Mouse (Mus musculus) forebrain, embryonic 15.5 days (tissue): ENCODE data around the gene Coa3. TPM values are rescaled to one million over a fixed set of nuclear protein-coding genes. Genes with fewer than 3 reads are reported as not detected.

ENCODE experiments used
- ATAC-seq: fragments of 200-750 bp; cut with Nextera tagmentation; replicated peaks from 2 replicates; pipeline ENCODE4 v1.8.0; 2017; ENCODE audit warnings: mild to moderate bottlenecking, moderate TSS enrichment, moderate library complexity
- H3K27ac ChIP-seq: fragments of 300-500 bp; sonication (generic); replicated peaks from 2 replicates; pipeline ENCODE4 v1.5.1; 2015; ENCODE audit warnings: mild to moderate bottlenecking, inconsistent platforms
- H3K27me3 ChIP-seq: fragments of 300-500 bp; sonication (generic); 2 replicates; pipeline ENCODE4 v1.6.1; 2015; ENCODE audit warnings: inconsistent platforms
- H3K36me3 ChIP-seq: fragments of 300-500 bp; sonication (generic); 2 replicates; pipeline ENCODE4 v1.6.1; 2015; ENCODE audit warnings: mild to moderate bottlenecking, inconsistent platforms
- H3K4me1 ChIP-seq: fragments of 300-500 bp; sonication (generic); 2 replicates; pipeline ENCODE4 v1.6.1; 2015; ENCODE audit warnings: inconsistent platforms
- H3K4me2 ChIP-seq: fragments of 300-500 bp; sonication (generic); replicated peaks from 2 replicates; pipeline ENCODE4 v1.6.1; 2015; ENCODE audit warnings: mild to moderate bottlenecking, inconsistent platforms
- H3K4me3 ChIP-seq: fragments of 300-500 bp; sonication (generic); 2 replicates; pipeline ENCODE4 v1.5.1; 2015; ENCODE audit warnings: mild to moderate bottlenecking, inconsistent platforms
- H3K9ac ChIP-seq: fragments of 300-500 bp; sonication (generic); replicated peaks from 2 replicates; pipeline ENCODE4 v1.6.1; 2015; ENCODE audit warnings: mild to moderate bottlenecking, inconsistent platforms
- H3K9me3 ChIP-seq: fragments of 300-500 bp; sonication (generic); 2 replicates; pipeline ENCODE4 v1.6.1; 2016; ENCODE audit warnings: inconsistent platforms
- WGBS: fragments of 180-500 bp; shearing (Covaris S2); methylation state at CpG from one replicate; pipeline ENCODE4 v1.1.7; 2015; ENCODE audit warnings: mixed read lengths; 5-methylcytosine and 5-hydroxymethylcytosine counted together
- polyA plus RNA-seq: library from polyadenylated mRNA; unstranded; fragments of >200 nt; fragmentation: Nextera tagmentation; extraction: Ambion mirVana; gene quantifications from 2 replicates; pipeline ENCODE4 v1.2.1, GENCODE M21; 2015

The Coa3 gene
- polyA plus RNA-seq, 1 experiment from 2014 or later, result 208 TPM

DNA sequence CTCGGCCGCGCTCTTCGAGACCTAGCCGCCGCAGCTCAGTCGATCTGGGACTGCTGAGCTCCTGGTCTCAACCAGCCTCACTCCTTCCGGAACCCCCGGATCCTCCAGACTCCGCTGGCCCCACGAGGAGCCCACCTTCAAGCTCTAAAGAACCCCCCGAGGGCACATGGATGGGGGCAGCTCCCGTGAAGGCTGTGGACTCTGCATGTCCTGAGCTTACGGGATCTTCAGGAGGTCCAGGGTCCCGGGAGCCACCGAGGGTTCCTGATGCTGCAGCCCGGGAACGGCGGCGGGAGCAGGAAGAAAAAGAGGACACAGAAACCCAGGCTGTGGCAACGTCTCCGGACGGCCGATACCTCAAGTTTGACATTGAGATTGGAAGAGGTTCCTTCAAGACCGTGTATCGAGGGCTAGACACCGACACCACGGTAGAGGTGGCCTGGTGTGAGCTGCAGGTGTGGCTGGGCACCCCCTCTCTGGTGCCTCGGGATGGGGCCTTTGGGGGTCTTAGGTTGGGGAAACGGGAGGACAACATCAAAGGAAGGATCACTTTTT is 18.0 kb downstream of the Coa3 start:
- 1% methylated on average over 30 of the region's 30 CpGs for WGBS
- Histone ChIP-seq H3K4me2 (peak overlapping the region; percentile 94), H3K4me1 (peaks cover 26% of the 10 kb centered on the region), H3K36me3 (peaks cover 3% of the 10 kb centered on the region; the same call in 1 of the 2 replicates), H3K27me3 (peaks cover 36% of the 10 kb centered on the region), H3K4me3 (peak overlapping the region; percentile 42), H3K27ac (no peak overlapping the region), H3K9ac (peak overlapping the region; percentile 52), H3K9me3 (no peaks in the 10 kb centered on the region)
- no peak; the same call in 1 of the 2 replicates for ATAC-seq

DNA sequence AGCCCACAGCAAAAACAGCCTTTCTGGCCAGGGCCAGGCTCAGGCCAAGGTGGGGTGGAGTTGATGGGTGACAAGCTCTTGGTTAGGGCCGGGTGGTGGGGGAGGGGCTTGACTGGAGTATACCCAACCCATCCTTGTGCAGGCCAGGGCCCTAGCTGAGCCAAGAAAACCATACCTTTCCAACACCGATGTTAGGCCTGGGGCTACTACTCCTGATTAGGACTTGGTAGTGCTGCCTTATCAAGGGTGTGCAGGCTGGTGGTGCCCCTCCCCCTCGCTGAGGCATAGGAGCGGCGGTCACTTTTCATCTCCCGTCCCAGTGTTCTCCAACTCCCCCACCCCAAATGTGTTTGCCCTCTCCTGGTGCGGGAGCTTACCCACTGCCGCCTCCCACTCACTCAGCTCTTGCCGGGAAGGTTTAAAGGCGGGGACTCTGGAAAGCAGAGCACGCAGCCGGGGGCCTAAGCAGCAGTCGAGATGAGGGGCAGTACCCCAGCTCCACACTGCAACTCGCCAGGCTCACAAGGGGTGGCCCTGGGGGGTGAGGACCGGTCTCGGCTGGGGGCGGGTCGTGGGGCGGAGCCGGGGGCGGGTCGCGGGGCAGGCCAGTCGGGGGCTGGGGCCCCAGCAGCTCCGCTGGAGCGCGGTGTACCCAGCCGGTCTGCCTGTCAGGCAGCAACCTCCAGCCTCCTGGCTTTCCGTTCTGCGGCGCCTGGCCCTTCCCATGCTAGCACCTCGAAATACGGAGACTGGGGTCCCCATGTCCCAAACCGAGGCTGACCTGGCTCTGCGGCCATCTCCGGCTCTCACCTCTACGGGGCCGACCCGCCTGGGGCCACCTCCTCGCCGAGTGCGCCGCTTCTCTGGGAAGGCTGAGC is 18.7 kb downstream of the Coa3 start, which contains the start of gene Wnk4:
TSS of gene Wnk4 (plus strand) at position 620 of the 878 bp plus-strand sequence.
- ATAC-seq, result peak; percentile 70
- Histone ChIP-seq H3K36me3 (peaks cover 3% of the 10 kb centered on the region; the same call in 1 of the 2 replicates), H3K27ac (no peak within 1 kb of the TSS), H3K4me2 (peak within 1 kb of the TSS; percentile 94), H3K4me3 (peak within 1 kb of the TSS; percentile 42), H3K4me1 (peaks cover 21% of the 10 kb centered on the region), H3K27me3 (peaks cover 33% of the 10 kb centered on the region), H3K9me3 (no peaks in the 10 kb centered on the region), H3K9ac (peak within 1 kb of the TSS; percentile 52)
- 0% methylated on average over 37 of the region's 43 CpGs for WGBS

- Histone ChIP-seq H3K4me3 (no peak overlapping the region), H3K9me3 (no peaks in the 10 kb centered on the region), H3K4me1 (peaks cover 21% of the 10 kb centered on the region), H3K4me2 (no peak overlapping the region), H3K27me3 (peaks cover 26% of the 10 kb centered on the region), H3K36me3 (peaks cover 3% of the 10 kb centered on the region; the same call in 1 of the 2 replicates), H3K9ac (no peak overlapping the region), H3K27ac (no peak overlapping the region)
- 50% methylated on average over 6 of the region's 6 CpGs for WGBS
- ATAC-seq, result no peak
Measured at GRCm38 (mm10) chr11:101259261-101259712, 19.6 kb downstream of the Coa3 start.

- Histone ChIP-seq H3K9me3 (no peaks in the 10 kb centered on the region), H3K36me3 (peaks cover 3% of the 10 kb centered on the region; the same call in 1 of the 2 replicates), H3K9ac (no peak overlapping the region), H3K27ac (no peak overlapping the region), H3K27me3 (peaks cover 4% of the 10 kb centered on the region; the same call in 1 of the 2 replicates), H3K4me2 (no peak overlapping the region), H3K4me3 (no peak overlapping the region), H3K4me1 (peaks cover 32% of the 10 kb centered on the region)
- WGBS, result 88% methylated on average over 13 of the region's 13 CpGs
- no peak for ATAC-seq
Measured at GRCm38 (mm10) chr11:101255826-101256775, 22.8 kb downstream of the Coa3 start.

DNA sequence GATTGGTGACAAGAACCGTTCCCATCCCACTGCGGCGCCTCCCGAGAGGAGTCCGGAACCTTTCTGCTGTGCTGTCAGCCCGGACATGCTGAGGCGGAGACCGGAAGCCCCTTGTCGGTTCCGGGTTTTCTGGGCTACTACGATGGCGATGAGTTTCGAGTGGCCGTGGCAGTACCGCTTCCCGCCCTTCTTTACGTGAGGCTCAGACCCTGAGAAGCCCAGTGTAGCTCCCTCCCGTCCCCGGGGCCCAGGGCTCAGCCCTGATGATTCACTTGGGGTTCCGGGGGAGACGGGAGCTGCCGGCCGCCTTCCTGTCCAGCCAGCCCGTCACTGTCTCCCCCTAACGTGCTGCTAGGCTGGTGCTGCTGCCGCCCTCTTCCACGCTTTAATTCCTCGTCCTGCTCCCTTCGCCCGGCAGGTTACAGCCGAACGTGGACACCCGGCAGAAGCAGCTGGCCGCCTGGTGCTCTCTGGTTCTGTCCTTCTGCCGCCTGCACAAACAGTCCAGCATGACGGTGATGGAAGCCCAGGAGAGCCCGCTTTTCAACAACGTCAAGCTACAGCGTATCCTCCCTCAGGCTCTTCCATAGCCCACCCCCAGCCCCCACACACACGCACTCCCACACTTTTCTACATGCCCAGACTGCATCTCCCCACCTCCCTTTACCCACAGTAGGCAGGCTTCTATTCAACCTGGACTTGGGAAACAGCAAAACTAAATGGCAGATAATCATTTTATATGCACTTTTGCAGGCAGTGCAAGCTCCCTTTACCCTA is 25.1 kb downstream of the Coa3 start, which contains the start of gene Vps25:
TSS of gene Vps25 (plus strand) at position 95 of the 777 bp plus-strand sequence.
- peak within 1 kb of the TSS; percentile 93 for H3K4me2 ChIP-seq
- peak within 1 kb of the TSS; percentile 71 for H3K4me3 ChIP-seq
- H3K36me3 ChIP-seq, result no peaks in the 10 kb centered on the region; the same call in 1 of the 2 replicates
- peaks cover 17% of the 10 kb centered on the region for H3K4me1 ChIP-seq
- peak within 1 kb of the TSS; percentile 86 for H3K9ac ChIP-seq
- under 1% methylated on average over 40 of the region's 40 CpGs for WGBS
- ATAC-seq, result peak; percentile 86
- peak within 1 kb of the TSS; percentile 87 for H3K27ac ChIP-seq
- H3K27me3 ChIP-seq, result no peaks in the 10 kb centered on the region
- H3K9me3 ChIP-seq, result no peaks in the 10 kb centered on the region

DNA sequence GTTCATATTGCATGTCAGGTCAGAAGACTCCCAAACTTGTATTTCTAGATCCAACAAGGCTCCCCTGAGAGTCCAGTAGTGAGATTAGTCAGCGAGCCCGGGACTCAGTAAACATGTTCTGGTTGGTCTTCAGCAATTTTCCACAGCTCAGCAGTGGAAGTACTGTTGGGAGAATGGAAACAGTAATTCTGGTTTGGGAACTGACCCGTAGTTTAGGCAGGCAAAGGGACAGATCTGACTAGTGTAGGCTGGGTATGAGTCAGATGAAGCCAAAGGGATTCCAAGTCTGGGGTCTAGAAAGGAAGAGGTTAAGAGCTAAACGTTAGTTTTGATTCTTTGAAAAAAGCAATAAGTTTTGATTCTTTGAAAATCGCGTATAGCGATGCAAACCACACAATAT is 26.0 kb downstream of the Coa3 start:
- 13% methylated on average over 7 of the region's 7 CpGs for WGBS

DNA sequence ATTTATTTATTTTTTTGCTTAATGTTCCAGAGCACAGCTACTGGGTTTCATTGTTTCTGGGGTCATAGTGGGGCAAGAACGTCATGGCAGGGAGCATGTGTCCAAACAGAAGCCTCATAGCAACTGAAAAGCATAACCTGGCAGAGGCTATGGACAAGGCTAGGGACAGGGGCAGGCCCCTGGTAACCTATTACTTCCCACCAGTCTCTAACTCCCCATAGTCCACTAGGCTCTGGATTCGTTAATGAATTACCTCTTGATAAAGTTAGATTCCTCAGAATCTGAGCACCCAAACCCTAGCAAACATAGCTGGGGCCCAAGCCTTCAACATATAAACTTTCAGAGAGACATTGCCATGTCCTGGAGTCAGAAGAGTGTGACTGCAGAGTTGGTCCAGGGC is 27.9 kb downstream of the Coa3 start:
- Histone ChIP-seq H3K27ac (no peak overlapping the region), H3K4me2 (no peak overlapping the region), H3K36me3 (no peaks in the 10 kb centered on the region), H3K4me1 (peaks cover 24% of the 10 kb centered on the region), H3K9ac (no peak overlapping the region), H3K4me3 (no peak overlapping the region), H3K9me3 (no peaks in the 10 kb centered on the region), H3K27me3 (peaks cover 24% of the 10 kb centered on the region)
- 82% methylated on average over 2 of the region's 2 CpGs for WGBS
- ATAC-seq, result no peak

More for the DNA sequence above, 26.0 kb downstream of the Coa3 start:
- H3K4me2 ChIP-seq, result peak overlapping the region; percentile 93
- H3K9ac ChIP-seq, result peak overlapping the region; percentile 86
- peaks cover 5% of the 10 kb centered on the region for H3K27me3 ChIP-seq
- no peak for ATAC-seq
- H3K9me3 ChIP-seq, result no peaks in the 10 kb centered on the region
- no peaks in the 10 kb centered on the region for H3K36me3 ChIP-seq
- H3K27ac ChIP-seq, result peak overlapping the region; percentile 87; the same call in 1 of the 2 replicates
- peak overlapping the region; percentile 71 for H3K4me3 ChIP-seq
- H3K4me1 ChIP-seq, result peaks cover 17% of the 10 kb centered on the region

DNA sequence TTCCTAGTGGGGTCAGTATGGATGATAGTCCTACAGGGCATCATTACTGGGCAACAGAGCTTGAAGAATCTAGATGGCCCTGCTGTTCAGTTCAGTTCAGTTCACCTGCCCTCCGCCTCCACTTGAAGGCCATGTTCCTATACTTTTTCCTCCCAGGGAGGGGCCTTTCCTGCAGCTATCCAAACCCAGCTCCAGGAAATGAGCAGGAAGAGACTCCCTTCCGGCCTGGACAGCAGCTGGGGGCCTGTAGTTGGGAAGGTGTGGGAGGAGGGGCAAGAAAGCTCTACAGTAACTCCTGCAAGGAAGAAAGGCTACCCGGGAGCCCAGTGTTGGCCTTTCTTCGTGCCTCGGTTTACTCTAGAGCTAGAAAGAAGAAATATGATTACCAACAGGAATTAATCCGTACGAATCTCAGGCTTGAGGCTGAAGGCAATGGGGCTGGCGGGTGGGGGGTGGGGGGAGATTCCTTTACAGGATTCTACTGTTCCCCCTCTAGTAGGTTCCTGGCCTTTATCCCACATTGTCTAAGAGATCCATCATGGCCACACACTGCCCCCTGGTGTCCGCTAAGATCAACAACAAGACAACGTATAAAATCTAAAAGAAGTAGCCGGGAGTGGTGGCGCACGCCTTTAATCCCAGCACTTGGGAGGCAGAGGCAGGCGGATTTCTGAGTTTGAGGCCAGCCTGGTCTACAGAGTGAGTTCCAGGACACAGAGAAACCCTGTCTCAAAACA is 30.5 kb downstream of the Coa3 start:
- Histone ChIP-seq H3K4me2 (no peak overlapping the region), H3K27me3 (peaks cover 39% of the 10 kb centered on the region), H3K9ac (no peak overlapping the region), H3K27ac (no peak overlapping the region), H3K9me3 (no peaks in the 10 kb centered on the region), H3K36me3 (no peaks in the 10 kb centered on the region), H3K4me3 (no peak overlapping the region), H3K4me1 (peaks cover 20% of the 10 kb centered on the region)
- WGBS, result 39% methylated on average over 14 of the region's 14 CpGs
- ATAC-seq, result no peak

- WGBS, result 83% methylated on average over 6 of the region's 6 CpGs
- Histone ChIP-seq H3K9me3 (no peaks in the 10 kb centered on the region), H3K27ac (no peak overlapping the region), H3K9ac (no peak overlapping the region), H3K4me1 (peaks cover 13% of the 10 kb centered on the region), H3K4me2 (no peak overlapping the region), H3K36me3 (no peaks in the 10 kb centered on the region), H3K27me3 (peaks cover 39% of the 10 kb centered on the region), H3K4me3 (peak overlapping the region; percentile 68; the same call in 1 of the 2 replicates)
- no peak for ATAC-seq
Measured at GRCm38 (mm10) chr11:101247521-101248030, 31.3 kb downstream of the Coa3 start.

DNA sequence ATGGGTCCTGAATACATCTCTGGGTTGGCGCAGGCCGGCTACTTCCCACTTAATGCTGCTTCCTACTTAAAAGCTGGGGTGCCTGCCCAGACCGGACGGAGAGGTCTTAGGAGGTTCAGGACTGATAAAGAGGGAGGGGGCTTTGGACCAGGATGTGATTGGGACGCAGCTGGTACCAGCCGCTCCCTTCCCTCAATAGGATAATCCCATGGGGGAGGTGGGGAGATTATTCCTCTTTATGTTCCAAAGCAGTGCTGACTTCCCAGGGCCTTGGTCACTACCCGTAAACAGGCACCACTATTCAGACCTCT is 32.3 kb downstream of the Coa3 start:
- WGBS, result 2% methylated on average over 7 of the region's 7 CpGs
- H3K9ac ChIP-seq, result peak overlapping the region; percentile 66
- no peaks in the 10 kb centered on the region for H3K36me3 ChIP-seq
- peak overlapping the region; percentile 68 for H3K4me3 ChIP-seq
- peak overlapping the region; percentile 97 for H3K4me2 ChIP-seq
- ATAC-seq, result no peak
- H3K27ac ChIP-seq, result 0 out of 2 replicates have a peak overlapping the region, but pooled peaks have one; percentile 37
- peaks cover 39% of the 10 kb centered on the region for H3K27me3 ChIP-seq
- peaks cover 12% of the 10 kb centered on the region for H3K4me1 ChIP-seq
- H3K9me3 ChIP-seq, result no peaks in the 10 kb centered on the region
